Mouse (Mus musculus) adrenal gland, adult 18-20 months (tissue): ENCODE results near the gene Dtx1. TPM values are rescaled to one million over a fixed set of nuclear protein-coding genes. Genes with fewer than 3 reads are reported as not detected.

Source experiments
- DNase-seq, 2 experiments: peaks; one replicate each; pipeline ENCODE4 v3.0.0; 2021 to 2022; ENCODE audit warnings: low spot score in 2 of 2
- total RNA-seq, 2 experiments: library from RNA; stranded (reverse); gene quantifications; 1 replicate in 1 of 2; 2 replicates in 1 of 2; pipeline ENCODE4 v1.2.3; 2021

Dtx1 gene
- total RNA-seq, 2 experiments from 2014 or later = 6.0 to 12.3 TPM

GRCm38 (mm10) chr5:120645851-120646250, 65.9 kb downstream of the Dtx1 start:
- DNase-seq = no peak

GRCm38 (mm10) chr5:120644227-120644626, 67.5 kb downstream of the Dtx1 start:
- peak in 1 of 2 experiments; percentile 53 for DNase-seq

- peak; percentile 54 to 76 for DNase-seq
Observed at GRCm38 (mm10) chr5:120643365-120644085, 68.2 kb downstream of the Dtx1 start.

- DNase-seq = no peak
Observed at GRCm38 (mm10) chr5:120640094-120640493, 71.6 kb downstream of the Dtx1 start.

GRCm38 (mm10) chr5:120635633-120636032, 76.1 kb downstream of the Dtx1 start:
- no peak for DNase-seq

GRCm38 (mm10) chr5:120634860-120635259, 76.9 kb downstream of the Dtx1 start:
- DNase-seq = no peak

GRCm38 (mm10) chr5:120634131-120634530, 77.6 kb downstream of the Dtx1 start, which contains the start of gene Cfap73:
Cfap73 (minus strand) TSS chr5:120634235.
- DNase-seq = no peak

- no peak for DNase-seq
Observed at GRCm38 (mm10) chr5:120631892-120632291, 79.8 kb downstream of the Dtx1 start.

- DNase-seq = no peak
Observed at GRCm38 (mm10) chr5:120631128-120631527, 80.6 kb downstream of the Dtx1 start.

Other genes with a start within 250 kb of the Dtx1 start
- 10 to 100 TPM; 55.6 to 78.2 TPM for gene Sdsl, start 239.1 kb downstream of the Dtx1 start, total RNA-seq
- gene Sds, start 235.4 kb downstream of the Dtx1 start, total RNA-seq = not detected
- 10 to 100 TPM; 76.9 to 90.1 TPM for gene Plbd2, start 208.3 kb downstream of the Dtx1 start, total RNA-seq
- gene Slc8b1, start 200.8 kb downstream of the Dtx1 start, total RNA-seq = 10 to 100 TPM; 26.4 to 31.7 TPM
- 10 to 100 TPM; 33.6 to 42.2 TPM for gene Tpcn1, start 123.3 kb downstream of the Dtx1 start, total RNA-seq
- gene Iqcd, start 122.9 kb downstream of the Dtx1 start, total RNA-seq = under 1 TPM; 0.36 to 0.48 TPM
- gene Rita1, start 99.3 kb downstream of the Dtx1 start, total RNA-seq = 10 to 100 TPM; 14.2 to 16.9 TPM
- 10 to 100 TPM; 44.1 to 57.6 TPM for gene Ddx54, start 99.2 kb downstream of the Dtx1 start, total RNA-seq
- gene Cfap73, start 77.7 kb downstream of the Dtx1 start, total RNA-seq = under 1 TPM in 1 of 2 experiments, not detected in 1; 0.33 TPM
- 10 to 100 TPM in 1 of 2 experiments, 1 to 10 TPM in 1; 4.3 to 14.1 TPM for gene Rasal1, start 63.1 kb downstream of the Dtx1 start, total RNA-seq
- 1 to 10 TPM in 1 of 2 experiments, under 1 TPM in 1; 0.99 to 1.1 TPM for gene Oas2, start 37.9 kb upstream of the Dtx1 start, total RNA-seq
- gene Oas3, start 65.7 kb upstream of the Dtx1 start, total RNA-seq = under 1 TPM; 0.50 to 0.64 TPM
- gene Oas1e, start 83.6 kb upstream of the Dtx1 start, total RNA-seq = not detected
- gene Oas1c, start 100.6 kb upstream of the Dtx1 start, total RNA-seq = under 1 TPM; 0.46 to 0.64 TPM
- not detected for gene Oas1f, start 135.4 kb upstream of the Dtx1 start, total RNA-seq
- gene Oas1h, start 149.5 kb upstream of the Dtx1 start, total RNA-seq = not detected
- 1 to 10 TPM in 1 of 2 experiments, under 1 TPM in 1; 0.90 to 1.2 TPM for gene Oas1g, start 175.7 kb upstream of the Dtx1 start, total RNA-seq
- 1 to 10 TPM; 2.4 to 2.8 TPM for gene Oas1a, start 195.6 kb upstream of the Dtx1 start, total RNA-seq
- not detected for gene Oas1d, start 202.6 kb upstream of the Dtx1 start, total RNA-seq